Mouse (Mus musculus): ENCODE data around the gene Snn.
"Not testable (repeated sequence)": the region's sequence is repeated elsewhere in the genome, so short reads cannot be mapped to it uniquely, and the experiment has no call there.

Snn gene

GRCm38 (mm10) chr16:11060645-11061044, at the start of gene Snn:
Gene Snn (plus strand): TSS chr16:11060945.
- DNase-seq (ENCODE audit: low spot score in 2 of 2), result no peak

GRCm38 (mm10) chr16:11011206-11011605, 49.5 kb upstream of the Snn start:
- no peak for DNase-seq (ENCODE audit: low spot score in 2 of 2)

DNA sequence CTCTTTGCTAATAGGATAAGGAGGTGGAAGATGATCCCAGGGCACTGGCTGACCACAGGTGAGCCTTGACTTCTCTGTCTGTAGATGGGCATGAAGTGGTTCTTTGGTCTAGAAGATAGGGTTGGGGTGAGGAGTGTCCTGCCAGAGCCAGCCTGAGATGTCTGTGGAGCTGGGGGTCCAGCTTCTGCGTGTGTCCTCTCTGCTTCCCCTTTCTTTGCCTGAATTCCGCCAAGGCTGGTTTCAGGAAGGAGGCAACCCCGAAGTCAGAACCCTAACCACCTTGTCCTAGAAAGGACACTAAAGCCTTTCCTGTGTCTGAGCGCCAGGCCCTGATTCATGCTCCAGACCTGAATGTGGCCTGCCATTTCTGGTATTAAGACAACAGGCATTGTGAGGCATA, 48.8 kb upstream of the Snn start:
- no peak for DNase-seq (ENCODE audit: low spot score in 2 of 2)

- peak; percentile 75 to 85 for DNase-seq (ENCODE audit: low spot score in 2 of 2)
Measured at GRCm38 (mm10) chr16:11012571-11013463, 47.9 kb upstream of the Snn start.

DNA sequence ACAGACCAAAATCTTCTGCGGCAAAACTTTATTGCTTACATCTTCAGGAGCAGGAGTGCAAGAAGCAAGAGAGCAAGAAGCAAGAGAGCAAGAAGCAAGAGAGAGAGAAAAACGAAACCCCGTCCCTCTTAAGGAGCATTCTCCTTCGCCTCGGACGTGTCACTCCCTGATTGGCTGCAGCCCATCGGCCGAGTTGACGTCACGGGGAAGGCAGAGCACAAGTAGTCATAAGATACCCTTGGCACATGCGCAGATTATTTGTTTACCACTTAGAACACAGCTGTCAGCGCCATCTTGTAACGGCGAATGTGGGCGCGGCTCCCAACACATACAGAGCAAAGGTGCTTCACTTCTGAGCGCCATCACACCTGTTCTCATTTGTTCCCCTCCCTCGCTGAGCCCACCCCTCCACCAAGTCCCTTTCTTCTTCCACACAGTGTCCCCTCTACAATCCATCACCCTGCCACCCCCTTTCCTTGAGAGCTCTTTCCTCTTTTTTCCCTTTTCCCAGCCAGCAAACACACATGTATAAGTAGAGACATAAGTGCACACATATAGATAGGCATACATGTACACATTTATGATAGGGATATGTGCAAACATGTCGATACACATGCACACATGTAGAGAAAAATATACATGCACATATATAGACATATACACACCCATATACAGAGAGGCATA, 47.1 kb upstream of the Snn start:
- DNase-seq (ENCODE audit: low spot score in 2 of 2), result not testable (repeated sequence)

DNA sequence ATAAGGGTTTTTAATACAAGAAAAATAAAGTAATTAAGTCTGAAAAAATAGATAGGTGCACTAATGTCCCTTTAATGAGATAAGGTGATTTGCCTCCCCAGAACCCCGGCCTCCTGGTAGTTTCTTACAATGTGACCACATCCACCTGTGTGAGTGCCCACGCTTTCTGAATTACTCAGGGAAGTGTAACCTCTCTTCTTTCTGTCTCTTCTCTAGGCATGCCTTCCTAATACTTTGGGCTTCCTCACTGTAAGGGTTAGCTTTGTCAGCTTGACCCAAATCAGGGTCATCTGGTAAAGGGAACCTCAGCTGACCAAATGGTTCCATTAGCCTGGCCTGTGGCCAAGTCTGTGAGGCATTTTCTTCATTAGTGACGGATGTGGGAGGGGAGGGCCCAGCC, 46.3 kb upstream of the Snn start:
- DNase-seq (ENCODE audit: low spot score in 2 of 2), result no peak

- DNase-seq (ENCODE audit: low spot score in 2 of 2), result no peak
Measured at GRCm38 (mm10) chr16:11016353-11016752, 44.4 kb upstream of the Snn start.

- no peak for DNase-seq (ENCODE audit: low spot score in 2 of 2)
Measured at GRCm38 (mm10) chr16:11017807-11018595, 42.7 kb upstream of the Snn start.

DNA sequence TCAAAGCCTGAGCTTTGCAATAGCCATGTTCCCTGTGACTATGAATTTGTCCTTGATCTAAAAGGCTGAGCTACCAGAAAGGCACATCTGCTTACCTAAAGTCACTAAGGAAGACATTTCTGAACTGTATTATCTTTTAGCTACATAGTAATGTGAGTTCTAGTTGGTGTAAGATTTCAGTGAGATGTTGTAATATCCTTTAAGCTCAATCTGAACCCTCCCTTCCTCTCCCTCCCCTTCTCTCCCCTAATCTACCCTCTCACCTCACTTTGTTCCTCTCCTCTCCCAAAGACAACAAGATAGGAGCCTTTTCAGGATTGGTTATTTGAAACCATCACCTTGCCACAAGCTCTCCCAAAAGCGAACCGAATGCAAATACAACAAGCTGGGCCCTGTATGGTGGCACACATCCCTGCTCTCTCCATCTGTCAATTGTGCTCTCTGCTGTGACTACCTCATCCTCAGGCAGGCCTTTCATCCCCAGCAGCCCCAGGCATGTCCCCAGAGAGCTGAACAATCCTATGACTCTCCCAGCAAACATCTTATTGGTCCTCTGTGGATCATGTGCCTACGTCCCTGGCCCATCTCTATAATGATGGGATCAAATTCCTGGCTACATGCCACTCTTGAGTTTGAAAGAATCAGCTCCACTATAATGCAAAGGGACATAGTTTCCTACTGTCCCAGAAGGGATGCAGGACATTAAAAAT, 39.2 kb upstream of the Snn start:
- no peak for DNase-seq (ENCODE audit: low spot score in 2 of 2)

DNA sequence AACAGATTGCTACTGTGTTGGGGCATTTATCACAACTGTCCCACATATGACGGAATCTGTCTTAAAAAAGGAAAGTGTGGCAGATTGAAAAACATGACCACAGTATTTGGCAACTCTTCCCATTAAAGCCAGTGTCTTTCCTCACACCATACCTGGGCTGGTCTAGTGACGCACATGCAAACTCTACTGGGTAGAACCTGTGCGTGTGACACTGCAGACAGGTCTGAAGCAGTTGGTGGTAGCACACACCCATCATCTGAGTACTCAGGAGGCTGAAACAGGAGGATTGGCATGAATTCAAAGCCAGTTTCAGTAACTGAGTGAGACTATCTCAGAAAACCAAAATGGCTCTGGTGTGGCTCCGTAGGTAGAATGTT, 38.6 kb upstream of the Snn start:
- no peak for DNase-seq (ENCODE audit: low spot score in 2 of 2)

DNA sequence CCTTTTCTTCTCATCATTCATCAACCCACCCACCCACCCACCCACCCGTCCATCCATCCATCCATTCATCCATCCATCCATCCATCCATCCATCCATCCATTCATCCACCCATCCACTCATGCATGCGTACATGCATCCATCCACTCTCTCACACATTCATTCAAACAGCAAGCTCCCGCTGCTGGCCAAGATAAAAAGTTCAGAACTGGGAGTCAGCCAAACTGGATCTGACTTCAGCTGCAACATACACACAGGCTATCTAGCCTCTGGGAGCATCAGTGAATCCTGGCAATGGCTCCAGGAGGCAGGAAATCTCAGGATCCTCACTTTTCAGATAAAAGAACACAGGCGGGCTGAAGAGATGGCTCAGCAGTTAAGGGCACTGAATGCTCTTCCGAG, 37.1 kb upstream of the Snn start:
- no peak for DNase-seq (ENCODE audit: low spot score in 2 of 2)

- no peak for DNase-seq (ENCODE audit: low spot score in 2 of 2)
Measured at GRCm38 (mm10) chr16:11024841-11025240, 35.9 kb upstream of the Snn start.

GRCm38 (mm10) chr16:11028206-11028605, 32.5 kb upstream of the Snn start:
- no peak for DNase-seq (ENCODE audit: low spot score in 2 of 2)

- DNase-seq (ENCODE audit: low spot score in 2 of 2), result no peak
Measured at GRCm38 (mm10) chr16:11030844-11031243, 29.9 kb upstream of the Snn start.

DNA sequence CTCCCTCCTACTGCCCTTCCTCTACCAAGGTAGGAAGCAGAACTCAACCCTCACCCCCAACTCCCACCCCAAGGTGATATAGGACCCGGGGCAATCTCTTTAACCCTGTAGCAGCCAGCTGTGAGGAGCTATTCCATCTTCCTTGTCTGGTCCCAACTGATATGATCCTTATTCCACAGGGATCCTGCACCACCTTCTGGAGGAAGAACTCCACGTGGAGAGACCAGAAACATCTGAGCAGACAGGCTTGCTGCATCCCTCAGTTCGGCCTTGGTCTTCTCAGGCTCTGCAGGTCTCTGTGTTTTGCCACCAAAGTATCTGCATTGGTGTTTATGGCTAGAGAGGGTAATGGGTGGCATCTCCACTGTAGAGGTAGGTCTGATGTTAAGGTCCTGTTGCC, 29.4 kb upstream of the Snn start:
- no peak for DNase-seq (ENCODE audit: low spot score in 2 of 2)

DNA sequence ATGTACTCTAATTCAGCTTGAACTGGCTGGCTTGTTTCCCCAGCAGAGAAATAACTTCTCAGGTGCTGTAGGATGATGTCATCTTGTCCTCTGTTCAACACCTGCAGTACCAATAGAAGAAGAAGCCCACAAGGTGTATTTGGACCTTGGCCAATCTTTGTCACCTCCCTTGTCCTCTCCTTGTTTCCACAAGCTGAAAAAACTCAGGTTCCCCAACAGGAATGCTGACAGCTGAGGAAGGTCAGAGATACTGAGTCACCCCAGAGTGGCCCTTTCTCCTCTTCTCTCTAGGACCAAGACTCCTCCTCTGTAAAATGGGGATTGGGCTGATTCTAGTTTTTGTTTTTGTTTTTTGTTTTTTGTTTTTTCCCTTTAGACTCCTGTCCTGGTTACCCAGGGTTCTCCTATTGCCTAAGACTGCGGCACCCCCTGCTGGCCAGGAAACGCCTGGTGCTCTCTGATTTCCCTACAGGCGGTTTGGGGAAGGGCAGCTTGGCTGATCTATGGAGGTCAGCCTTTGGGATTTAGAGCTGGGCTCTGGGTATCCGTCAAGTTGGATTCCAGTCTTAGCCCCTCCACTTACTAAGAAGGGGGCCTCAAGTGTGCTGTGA, 26.4 kb upstream of the Snn start:
- DNase-seq (ENCODE audit: low spot score in 2 of 2), result peak; percentile 79 to 87

DNA sequence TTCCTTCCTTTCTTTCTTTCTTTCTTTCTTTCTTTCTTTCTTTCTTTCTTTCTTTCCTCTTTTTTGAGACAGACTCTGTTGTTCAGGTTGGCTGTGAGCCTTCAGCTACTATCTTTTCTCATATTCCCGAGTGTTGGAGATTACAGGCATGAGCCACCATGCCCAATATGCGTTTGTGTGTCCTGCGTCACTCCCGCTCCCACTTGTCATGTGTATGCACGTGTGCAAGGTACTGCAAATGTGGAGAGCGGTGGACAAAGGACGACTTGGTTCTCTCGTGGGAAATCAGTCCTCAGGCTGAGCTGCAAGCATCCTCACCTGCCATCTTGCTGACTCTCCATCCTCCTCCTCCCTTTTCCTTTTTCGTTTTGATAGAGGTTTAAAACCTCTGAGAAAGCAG, 25.5 kb upstream of the Snn start:
- DNase-seq (ENCODE audit: low spot score in 2 of 2), result no peak

DNA sequence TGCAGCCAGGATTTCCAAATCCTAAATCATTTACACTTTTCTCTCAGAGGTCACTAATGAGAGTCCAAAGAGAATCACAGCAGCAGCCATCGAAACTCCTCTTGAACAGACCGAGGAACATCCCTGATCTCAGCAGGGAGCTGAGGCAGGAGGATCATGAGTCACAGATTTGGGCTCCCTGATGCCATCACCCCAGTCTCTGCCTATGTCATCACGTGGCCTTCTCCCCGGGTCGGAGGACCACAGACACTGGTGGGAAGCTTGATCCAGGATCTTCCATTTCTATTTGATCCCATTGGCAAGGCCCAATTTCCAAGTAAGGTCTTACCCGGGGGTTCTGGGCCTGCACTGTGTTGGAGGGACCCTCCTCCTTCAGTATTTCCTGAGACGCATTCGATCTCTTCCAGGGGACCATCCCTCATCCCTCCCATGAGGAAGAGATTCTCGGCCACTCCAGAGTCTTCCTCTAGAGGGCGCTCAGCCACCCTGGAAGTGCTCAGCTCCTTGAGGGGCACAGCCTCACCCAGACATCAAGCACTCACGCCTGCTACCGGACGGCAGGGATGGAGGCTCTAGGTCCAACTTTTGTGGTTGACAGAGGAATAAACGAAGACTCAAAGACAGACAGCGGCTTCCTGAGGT, 24.8 kb upstream of the Snn start:
- DNase-seq (ENCODE audit: low spot score in 2 of 2), result peak; percentile 56 to 79

- no peak for DNase-seq (ENCODE audit: low spot score in 2 of 2)
Measured at GRCm38 (mm10) chr16:11040603-11041002, 20.1 kb upstream of the Snn start.

DNA sequence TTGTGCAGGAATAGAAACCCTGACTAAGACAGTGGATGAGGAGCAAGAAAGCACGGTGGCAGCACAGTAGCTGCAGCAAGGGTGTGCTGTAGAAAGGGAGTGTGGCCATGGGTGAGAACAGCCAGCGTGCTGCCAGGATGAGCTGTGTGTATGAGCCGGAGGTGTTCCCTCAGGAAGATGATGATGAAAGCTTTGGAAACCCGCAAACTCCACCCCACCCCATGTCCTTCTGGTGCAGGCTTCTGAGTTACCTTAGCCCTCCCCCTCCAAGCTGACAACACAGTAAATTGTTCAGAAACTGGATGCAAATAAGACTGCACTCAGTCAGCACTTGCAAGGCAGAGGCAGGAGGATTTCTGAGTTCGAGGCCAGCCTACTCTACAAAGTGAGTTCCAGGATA, 17.5 kb upstream of the Snn start:
- DNase-seq (ENCODE audit: low spot score in 2 of 2), result no peak

DNA sequence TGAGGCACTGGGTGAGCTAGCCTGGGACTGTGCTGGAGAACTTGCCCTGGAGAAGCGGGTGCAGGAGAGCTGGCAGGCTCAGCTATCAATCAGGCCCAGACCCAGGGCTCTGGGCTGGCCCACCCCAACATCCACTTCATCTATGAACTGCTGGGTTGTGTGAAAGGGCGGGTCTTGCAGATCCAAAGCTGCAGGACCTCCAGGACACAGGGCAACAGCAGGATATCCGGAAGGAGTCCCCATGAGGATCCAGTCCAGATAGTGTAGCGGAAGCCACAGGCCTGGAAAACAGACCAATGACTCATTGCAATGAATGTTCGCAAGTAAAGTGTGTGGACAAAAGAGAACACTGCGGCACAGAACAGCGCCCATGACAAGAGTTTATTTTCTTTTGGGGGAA, 14.3 kb upstream of the Snn start:
- DNase-seq (ENCODE audit: low spot score in 2 of 2), result no peak

All from right cerebral cortex, postnatal 10 days (tissue).